Mouse (Mus musculus): Measurements from ENCODE around the gene Trim27.

GRCm38 (mm10) chr13:21176733-21177132 lies 2.5 kb upstream of the Trim27 start:
- TF ChIP-seq CTCF (IDR thresholded peaks at IDR 0.05; ENCODE audit: low read depth) (no peak), EP300 (IDR thresholded peaks at IDR 0.05; ENCODE audit: low read depth) (no peak)
